Mouse (Mus musculus) liver, embryonic 13.5 days (tissue): ENCODE measurements around the gene Oas1h. TPM values are rescaled to one million over a fixed set of nuclear protein-coding genes. Genes with fewer than 3 reads are reported as not detected.
A peak's percentile ranks its signal among the peaks of the same experiment; 100 is the strongest.

Experiments used
- ATAC-seq: fragments of 200-750 bp; cut with Nextera tagmentation; 2 replicates; pipeline ENCODE4 v1.8.0; 2017; ENCODE audit warnings: low read depth, mild to moderate bottlenecking, moderate number of reproducible peaks, moderate library complexity
- DNase-seq: peaks from one replicate; pipeline ENCODE4 v3.0.0; 2022
- H3K27ac ChIP-seq: fragments of 300-500 bp; sonication (generic); 2 replicates; pipeline ENCODE4 v1.5.1; 2015; ENCODE audit warnings: moderate library complexity, mild to moderate bottlenecking, inconsistent platforms
- H3K27me3 ChIP-seq: fragments of 300-500 bp; sonication (generic); 2 replicates; pipeline ENCODE4 v1.6.1; 2015; ENCODE audit warnings: mild to moderate bottlenecking, inconsistent platforms
- H3K36me3 ChIP-seq: fragments of 300-500 bp; sonication (generic); 2 replicates; pipeline ENCODE4 v1.6.1; 2015; ENCODE audit warnings: mild to moderate bottlenecking, inconsistent platforms
- H3K4me1 ChIP-seq: fragments of 300-500 bp; sonication (generic); replicated peaks from 2 replicates; pipeline ENCODE4 v1.6.1; 2015; ENCODE audit warnings: inconsistent platforms
- H3K4me2 ChIP-seq: fragments of 300-500 bp; sonication (generic); 2 replicates; pipeline ENCODE4 v1.6.1; 2015; ENCODE audit warnings: inconsistent platforms, mild to moderate bottlenecking, moderate library complexity
- H3K4me3 ChIP-seq: fragments of 300-500 bp; sonication (generic); replicated peaks from 2 replicates; pipeline ENCODE4 v1.5.1; 2015; ENCODE audit warnings: mild to moderate bottlenecking, inconsistent platforms
- H3K9ac ChIP-seq: fragments of 300-500 bp; sonication (generic); 2 replicates; pipeline ENCODE4 v1.6.1; 2015; ENCODE audit warnings: mild to moderate bottlenecking, inconsistent platforms
- H3K9me3 ChIP-seq: fragments of 300-500 bp; sonication (generic); replicated peaks from 2 replicates; pipeline ENCODE4 v1.6.1; 2016; ENCODE audit warnings: inconsistent platforms
- WGBS: fragments of 180-500 bp; shearing (Covaris S2); methylation state at CpG from one replicate; pipeline ENCODE4 v1.1.7; 2015; ENCODE audit not compliant: insufficient replicate concordance; 5-methylcytosine and 5-hydroxymethylcytosine counted together
- polyA plus RNA-seq: library from polyadenylated mRNA; unstranded; fragments of >200 nt; fragmentation: Nextera tagmentation; extraction: Ambion mirVana; gene quantifications from 2 replicates; pipeline ENCODE4 v1.2.1, GENCODE M21; 2015

Gene Oas1h
- polyA plus RNA-seq = not detected in 2 replicates

DNA sequence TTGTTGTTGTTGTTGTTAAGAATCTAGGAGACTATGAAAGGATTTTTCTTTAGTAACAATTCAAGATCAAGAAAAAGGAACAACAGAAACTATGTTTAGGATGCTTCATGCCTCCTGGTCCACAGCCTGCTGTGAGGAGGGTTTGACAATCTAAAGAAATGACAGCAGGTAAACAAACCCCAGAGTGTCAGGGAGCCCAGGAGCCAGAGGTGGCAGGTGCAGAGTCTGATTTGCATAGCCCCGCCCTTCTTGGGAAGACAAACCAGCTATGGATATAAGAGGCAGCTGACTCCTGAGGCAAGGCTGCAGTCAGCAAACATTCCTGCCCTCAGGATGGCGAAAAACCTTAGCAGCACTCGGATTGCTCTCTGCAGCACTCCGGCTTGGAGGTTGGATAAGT, at the start of gene Oas1h:
Gene Oas1h (plus strand): TSS at position 301 of the 400 bp plus-strand sequence.
- Histone ChIP-seq H3K27ac (no peak within 1 kb of the TSS), H3K4me3 (no peak within 1 kb of the TSS), H3K4me1 (no peaks in the 10 kb centered on the region), H3K9me3 (no peaks in the 10 kb centered on the region), H3K9ac (no peak within 1 kb of the TSS), H3K36me3 (no peaks in the 10 kb centered on the region), H3K27me3 (no peaks in the 10 kb centered on the region), H3K4me2 (no peak within 1 kb of the TSS)
- no peak for DNase-seq
- no peak for ATAC-seq
- 30% methylated on average over 4 of the region's 4 CpGs for WGBS

DNA sequence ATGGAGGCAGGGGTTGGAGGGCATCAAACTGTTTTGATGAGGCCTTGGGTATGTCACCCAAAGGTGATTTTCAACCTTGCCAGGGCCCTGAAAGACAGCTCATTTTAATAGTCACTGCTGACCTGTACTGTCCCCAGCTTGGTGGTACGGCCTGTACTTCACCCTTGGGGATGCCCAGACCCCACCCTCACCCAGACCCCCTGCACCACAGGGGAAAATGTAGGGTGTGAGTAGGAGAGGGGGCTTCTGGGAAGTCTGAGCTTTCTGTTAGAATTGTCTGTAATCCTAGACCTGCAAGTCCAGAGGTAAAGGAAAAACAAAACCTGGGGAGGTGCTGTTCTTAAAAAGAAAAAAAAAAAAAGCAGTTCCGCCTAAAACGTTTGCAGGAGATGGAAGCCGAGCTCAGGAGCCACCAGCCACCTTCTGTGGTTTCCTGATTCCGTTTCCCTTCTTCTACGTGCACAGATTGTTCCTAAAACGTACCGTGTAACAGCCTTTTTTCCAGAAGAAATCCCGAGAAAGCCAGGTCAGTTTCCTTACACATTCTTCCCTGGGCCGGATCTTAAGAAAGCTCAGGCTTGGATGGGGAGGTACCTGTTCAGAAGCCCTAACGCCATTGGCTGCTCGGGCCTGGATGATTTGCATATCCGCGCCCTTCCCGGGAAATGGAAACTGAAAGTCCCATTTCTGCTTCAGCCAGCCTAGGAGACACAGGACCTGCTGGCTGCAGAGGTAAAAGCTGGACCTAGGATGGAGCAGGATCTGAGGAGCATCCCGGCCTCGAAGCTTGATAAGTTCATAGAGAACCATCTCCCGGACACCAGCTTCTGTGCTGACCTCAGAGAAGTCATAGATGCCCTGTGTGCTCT, 49.0 kb upstream of the Oas1h start, which contains the start of gene Oas1c:
Gene Oas1c (minus strand): TSS at position 564 of the 869 bp plus-strand sequence.
- 8% methylated on average over 18 of the region's 18 CpGs for WGBS
- ATAC-seq = peak; percentile 89
- DNase-seq = peak; percentile 66
- Histone ChIP-seq H3K27ac (no peak within 1 kb of the TSS), H3K4me2 (peak within 1 kb of the TSS; percentile 76), H3K9ac (peak within 1 kb of the TSS; percentile 74), H3K4me3 (peak within 1 kb of the TSS; percentile 68), H3K27me3 (no peaks in the 10 kb centered on the region), H3K4me1 (peaks cover 16% of the 10 kb centered on the region), H3K9me3 (no peaks in the 10 kb centered on the region), H3K36me3 (no peaks in the 10 kb centered on the region)

DNA sequence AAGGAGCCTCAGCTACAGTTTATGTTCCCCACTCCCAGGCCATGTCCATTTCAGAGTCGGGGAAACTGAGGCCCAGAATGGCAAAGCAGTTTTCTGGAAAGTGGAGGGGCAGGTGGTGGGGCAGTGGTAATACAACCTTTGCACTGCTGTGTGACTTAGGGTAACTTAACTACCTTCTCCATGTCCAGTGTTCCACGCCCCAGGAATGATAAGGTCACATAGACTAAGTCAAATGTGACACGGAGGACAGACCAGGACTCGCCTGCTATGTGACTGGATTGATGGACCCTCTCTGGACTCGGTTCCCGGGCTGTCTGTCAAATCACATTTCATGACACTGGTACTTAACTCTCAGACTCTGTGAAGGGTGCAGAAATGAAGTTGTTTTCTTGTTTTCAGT, 48.2 kb upstream of the Oas1h start:
- Histone ChIP-seq H3K36me3 (no peaks in the 10 kb centered on the region), H3K27ac (no peak overlapping the region), H3K4me1 (peaks cover 16% of the 10 kb centered on the region), H3K9ac (peak overlapping the region; percentile 74), H3K4me2 (peak overlapping the region; percentile 76), H3K9me3 (no peaks in the 10 kb centered on the region), H3K4me3 (peak overlapping the region; percentile 68), H3K27me3 (no peaks in the 10 kb centered on the region)
- DNase-seq (no peak), ATAC-seq (no peak)
- WGBS = 52% methylated on average over 6 of the region's 6 CpGs

DNA sequence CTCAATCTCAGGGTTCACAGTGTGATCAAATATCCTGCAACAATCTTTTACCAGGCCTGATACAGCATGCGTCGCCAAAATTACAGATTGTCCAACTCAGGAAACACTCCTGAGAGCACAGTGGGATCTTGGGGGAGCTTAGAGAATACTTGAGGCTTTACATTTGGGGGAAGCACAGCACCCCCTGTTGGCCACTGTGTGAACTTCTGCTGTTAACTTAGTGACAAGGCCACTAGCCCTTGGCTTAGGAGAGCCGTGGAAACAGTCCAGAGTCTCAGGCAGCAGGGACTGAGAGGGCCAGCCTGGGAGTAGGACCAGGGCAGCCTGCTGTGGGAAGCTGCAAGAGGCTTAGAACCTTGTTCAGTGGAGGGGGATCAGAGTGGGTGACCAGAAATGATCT, 45.3 kb upstream of the Oas1h start:
- no peak overlapping the region for H3K4me3 ChIP-seq
- WGBS = 56% methylated on average over 3 of the region's 3 CpGs
- H3K4me2 ChIP-seq = no peak overlapping the region
- peaks cover 12% of the 10 kb centered on the region for H3K4me1 ChIP-seq
- no peak overlapping the region for H3K27ac ChIP-seq
- H3K9me3 ChIP-seq = no peaks in the 10 kb centered on the region
- H3K9ac ChIP-seq = no peak overlapping the region
- no peaks in the 10 kb centered on the region for H3K36me3 ChIP-seq
- H3K27me3 ChIP-seq = no peaks in the 10 kb centered on the region
- ATAC-seq = no peak
- DNase-seq = no peak

DNA sequence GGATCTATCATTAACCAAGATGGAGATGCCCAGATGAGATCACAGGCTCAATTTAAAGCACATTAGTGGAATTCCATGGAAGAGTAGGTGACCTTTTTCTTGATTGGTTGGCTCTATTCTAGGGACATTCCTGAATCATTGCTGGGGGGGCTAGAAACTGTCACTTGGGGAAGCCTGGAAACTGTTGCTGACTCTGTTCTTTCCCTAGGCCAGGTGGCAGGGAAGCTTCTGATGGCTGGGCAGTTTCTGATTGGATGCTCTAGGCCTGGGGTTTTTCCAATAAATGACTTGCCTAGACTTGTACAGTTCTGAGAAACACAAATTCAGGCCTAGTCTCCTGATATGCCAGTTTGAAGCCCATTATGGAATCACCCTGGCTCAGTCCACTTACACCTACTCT, 42.2 kb upstream of the Oas1h start:
- no peak overlapping the region for H3K9ac ChIP-seq
- ATAC-seq (no peak), DNase-seq (no peak)
- no peaks in the 10 kb centered on the region for H3K27me3 ChIP-seq
- no peak overlapping the region for H3K4me2 ChIP-seq
- H3K27ac ChIP-seq = no peak overlapping the region
- no peak overlapping the region for H3K4me3 ChIP-seq
- no peaks in the 10 kb centered on the region for H3K4me1 ChIP-seq
- no peaks in the 10 kb centered on the region for H3K9me3 ChIP-seq
- no peaks in the 10 kb centered on the region for H3K36me3 ChIP-seq

DNA sequence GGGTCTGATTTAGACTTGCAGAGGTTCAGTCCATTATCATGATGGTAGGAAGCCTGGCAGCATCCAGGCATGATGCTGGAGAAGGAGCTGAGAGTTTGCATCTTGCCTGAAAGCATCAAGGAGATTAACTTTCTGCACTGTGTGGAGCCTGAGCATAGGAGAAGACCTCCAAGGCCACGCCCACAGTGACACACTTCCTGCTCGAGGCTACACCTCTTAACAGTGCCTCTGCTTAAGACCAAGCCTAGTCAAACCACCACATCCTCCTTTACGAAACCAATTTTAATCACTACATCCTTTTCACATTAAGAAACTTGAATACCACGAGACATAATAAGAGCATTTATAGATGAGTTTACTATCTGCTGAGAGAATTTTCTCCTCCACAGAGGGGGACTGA, 30.2 kb upstream of the Oas1h start:
- Histone ChIP-seq H3K4me1 (no peaks in the 10 kb centered on the region), H3K27me3 (peaks cover 13% of the 10 kb centered on the region), H3K4me2 (no peak overlapping the region), H3K36me3 (no peaks in the 10 kb centered on the region), H3K9me3 (no peaks in the 10 kb centered on the region), H3K4me3 (no peak overlapping the region), H3K27ac (no peak overlapping the region), H3K9ac (no peak overlapping the region)
- ATAC-seq = no peak
- 44% methylated on average over 4 of the region's 4 CpGs for WGBS
- no peak for DNase-seq

DNA sequence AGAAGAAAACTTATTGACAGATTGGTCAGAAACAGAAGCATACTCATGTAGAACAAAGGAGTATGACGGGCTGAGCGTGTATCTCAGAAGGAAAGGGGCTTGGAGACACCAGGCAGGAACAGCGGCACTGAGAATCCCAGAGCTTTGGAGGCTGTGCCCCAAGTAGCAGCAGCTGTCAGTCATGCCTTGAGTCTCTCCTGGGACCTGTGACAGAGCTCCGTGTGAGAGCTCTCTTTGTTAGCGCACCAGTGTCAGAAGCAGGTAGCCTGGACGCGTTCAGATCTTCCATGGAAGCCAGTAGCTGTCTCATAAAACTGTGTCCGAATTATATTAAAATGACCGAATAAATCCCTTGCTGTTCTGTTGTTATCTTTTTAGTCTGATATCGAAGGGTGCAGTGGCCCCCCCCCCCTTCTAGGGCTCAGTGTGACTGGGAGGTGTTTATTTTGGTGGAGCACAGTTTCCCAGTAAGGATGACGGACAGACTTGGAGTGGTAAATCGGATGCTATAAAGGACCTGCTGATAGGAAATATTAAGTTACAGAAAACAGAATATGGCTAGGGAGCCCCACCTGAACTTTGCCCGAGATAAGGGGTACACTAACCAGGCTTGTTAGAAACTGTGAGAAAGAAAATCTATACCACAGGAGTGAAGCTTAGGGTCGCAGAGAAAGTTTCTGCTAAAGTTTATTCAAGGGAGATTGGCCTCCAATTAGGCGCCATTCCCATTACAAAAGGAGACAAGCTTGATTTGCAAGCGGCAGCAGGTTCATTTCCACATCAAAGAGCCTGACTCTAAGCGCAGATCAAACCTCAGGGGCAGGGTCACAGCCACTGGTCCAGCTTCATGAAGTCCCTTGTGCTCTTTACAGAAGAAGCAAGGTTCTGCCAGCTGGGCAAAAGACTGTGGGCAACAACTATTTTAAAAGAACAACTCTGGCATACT, 27.6 kb upstream of the Oas1h start:
- Histone ChIP-seq H3K27me3 (peaks cover 13% of the 10 kb centered on the region), H3K36me3 (no peaks in the 10 kb centered on the region), H3K9ac (no peak overlapping the region), H3K4me3 (no peak overlapping the region), H3K4me2 (no peak overlapping the region), H3K4me1 (no peaks in the 10 kb centered on the region), H3K27ac (no peak overlapping the region), H3K9me3 (no peaks in the 10 kb centered on the region)
- DNase-seq (no peak), ATAC-seq (no peak)
- WGBS = 16% methylated on average over 17 of the region's 17 CpGs

DNA sequence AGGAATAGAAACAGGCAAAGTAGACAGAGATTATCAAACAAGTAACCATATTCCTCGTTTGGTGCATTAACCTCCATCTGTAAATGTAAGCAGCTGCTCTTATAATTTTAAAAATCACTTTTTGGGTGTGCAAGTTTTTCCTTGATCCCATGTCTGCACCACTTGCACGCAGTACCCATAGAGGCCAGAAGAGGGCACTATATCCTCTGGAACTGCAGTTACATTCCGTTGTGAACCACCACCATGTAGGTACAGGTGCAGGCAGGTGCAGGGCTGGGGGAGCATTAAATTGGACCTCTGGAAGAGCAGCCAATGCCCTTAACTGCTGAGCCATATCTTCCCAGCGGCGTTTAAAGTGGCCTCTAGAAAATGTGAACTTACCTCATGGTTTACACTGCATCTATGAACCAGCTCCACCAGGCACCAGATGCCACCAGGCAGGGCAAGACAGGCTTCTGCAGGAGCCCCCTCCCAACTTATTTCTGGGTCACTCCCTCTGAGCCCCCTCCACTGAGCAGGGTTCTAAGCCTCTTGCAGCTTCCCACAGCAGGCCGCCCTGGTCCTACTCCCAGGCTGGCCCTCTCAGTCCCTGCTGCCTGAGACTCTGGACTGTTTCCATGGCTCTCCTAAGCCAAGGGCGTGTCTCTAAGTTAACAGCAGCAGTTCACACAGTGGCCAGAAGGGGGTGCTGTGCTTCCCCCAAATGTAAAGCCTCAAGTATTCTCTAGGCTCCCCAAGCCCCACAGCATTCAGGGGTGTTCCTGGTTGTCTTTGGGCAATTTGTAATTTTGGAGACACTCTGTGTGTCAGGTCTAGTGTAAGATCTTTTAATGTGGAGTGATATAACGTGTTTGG, 24.3 kb upstream of the Oas1h start:
- Histone ChIP-seq H3K4me1 (no peaks in the 10 kb centered on the region), H3K9me3 (no peaks in the 10 kb centered on the region), H3K27me3 (peaks cover 13% of the 10 kb centered on the region), H3K9ac (no peak overlapping the region), H3K27ac (no peak overlapping the region), H3K36me3 (no peaks in the 10 kb centered on the region), H3K4me2 (no peak overlapping the region), H3K4me3 (no peak overlapping the region)
- ATAC-seq (no peak), DNase-seq (no peak)
- WGBS = 9% methylated on average over 8 of the region's 8 CpGs

DNA sequence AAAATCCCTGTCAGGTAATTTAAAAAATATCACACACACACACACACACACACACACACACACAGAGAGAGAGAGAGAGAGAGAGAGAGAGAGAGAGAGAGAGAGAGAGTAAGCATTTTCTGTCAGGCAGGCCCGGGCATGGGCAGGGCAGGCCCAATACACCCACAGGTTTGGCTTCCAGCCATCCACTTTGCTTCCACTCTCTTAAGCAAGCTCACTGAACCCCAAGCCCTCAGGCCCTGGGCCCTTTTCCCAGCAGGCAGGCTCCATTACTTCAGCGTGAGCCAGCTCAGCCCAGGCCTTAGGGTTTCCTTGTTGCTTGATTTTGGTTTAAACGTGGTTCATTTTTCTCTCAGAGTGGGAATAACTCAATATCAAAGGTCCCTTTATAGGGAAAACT, 16.5 kb upstream of the Oas1h start:
- no peak for DNase-seq
- Histone ChIP-seq H3K4me2 (no peak overlapping the region), H3K27ac (no peak overlapping the region), H3K4me3 (no peak overlapping the region), H3K4me1 (no peaks in the 10 kb centered on the region), H3K9me3 (no peaks in the 10 kb centered on the region), H3K36me3 (no peaks in the 10 kb centered on the region), H3K27me3 (no peaks in the 10 kb centered on the region), H3K9ac (no peak overlapping the region)
- no peak for ATAC-seq
- WGBS = 64% methylated on average over 3 of the region's 3 CpGs

DNA sequence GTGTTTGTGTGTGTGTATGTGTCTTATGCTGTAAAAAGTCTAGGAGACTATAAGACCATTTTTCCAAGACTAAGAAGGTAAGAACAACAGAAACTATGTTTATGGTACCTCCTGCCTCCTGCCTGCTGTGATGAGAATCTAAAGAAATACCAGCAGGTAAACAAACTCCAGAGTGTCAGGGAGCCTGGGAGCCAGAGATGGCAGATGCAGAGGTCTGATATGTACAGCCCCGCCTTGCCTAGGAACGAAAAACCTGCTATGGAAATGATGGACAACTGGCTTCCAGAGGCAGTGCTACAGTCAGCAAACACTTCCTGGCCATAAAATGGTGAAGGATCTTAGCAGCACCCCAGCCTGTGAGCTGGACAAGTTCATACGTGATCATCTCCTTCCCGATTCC, 14.2 kb upstream of the Oas1h start, which contains the start of gene Oas1f:
Gene Oas1f (plus strand): TSS at position 301 of the 400 bp plus-strand sequence.
- H3K27ac ChIP-seq = no peak within 1 kb of the TSS
- ATAC-seq (no peak), DNase-seq (no peak)
- no peaks in the 10 kb centered on the region for H3K9me3 ChIP-seq
- no peaks in the 10 kb centered on the region for H3K4me1 ChIP-seq
- no peak within 1 kb of the TSS for H3K9ac ChIP-seq
- WGBS = 53% methylated on average over 4 of the region's 4 CpGs
- H3K27me3 ChIP-seq = no peaks in the 10 kb centered on the region
- H3K4me3 ChIP-seq = no peak within 1 kb of the TSS
- no peak within 1 kb of the TSS for H3K4me2 ChIP-seq
- no peaks in the 10 kb centered on the region for H3K36me3 ChIP-seq
